Mouse (Mus musculus) cerebellum, adult 18-20 months (tissue): ENCODE measurements around the gene Tomm40l.

Source experiments
- DNase-seq, 2 experiments: peaks; one replicate each; pipeline ENCODE4 v3.0.0; 2021

Gene Tomm40l

GRCm38 (mm10) chr1:171224857-171225256 lies 2.5 kb upstream of the Tomm40l start, which contains the start of gene Apoa2:
TSS of gene Apoa2 (plus strand) at chr1:171225054.
- DNase-seq, result no peak

GRCm38 (mm10) chr1:171223796-171224195 lies 1.5 kb upstream of the Tomm40l start:
- no peak for DNase-seq

GRCm38 (mm10) chr1:171223168-171223567 lies 854 bp upstream of the Tomm40l start:
- no peak for DNase-seq

GRCm38 (mm10) chr1:171221281-171222193 lies 777 bp downstream of the Tomm40l start:
- peak; percentile 27 to 39 for DNase-seq

- peak; percentile 84 to 89 for DNase-seq
Observed at GRCm38 (mm10) chr1:171220871-171221270, 1.4 kb downstream of the Tomm40l start.

- DNase-seq, result no peak
Observed at GRCm38 (mm10) chr1:171216241-171216955, 5.9 kb downstream of the Tomm40l start.

GRCm38 (mm10) chr1:171213801-171214496 lies 8.4 kb downstream of the Tomm40l start, which contains the start of gene Nr1i3:
TSS of gene Nr1i3 (plus strand) at chr1:171213970.
- no peak for DNase-seq

- DNase-seq, result no peak
Observed at GRCm38 (mm10) chr1:171212854-171213253, 9.5 kb downstream of the Tomm40l start.

GRCm38 (mm10) chr1:171209409-171209808 lies 12.9 kb downstream of the Tomm40l start:
- no peak for DNase-seq

GRCm38 (mm10) chr1:171205704-171206493 lies 16.4 kb downstream of the Tomm40l start:
- DNase-seq, result no peak

- DNase-seq, result no peak
Observed at GRCm38 (mm10) chr1:171204249-171204644, 18.1 kb downstream of the Tomm40l start.

GRCm38 (mm10) chr1:171203471-171204248 lies 18.7 kb downstream of the Tomm40l start:
- no peak for DNase-seq

- DNase-seq, result no peak
Observed at GRCm38 (mm10) chr1:171200769-171201168, 21.5 kb downstream of the Tomm40l start.

- DNase-seq, result no peak
Observed at GRCm38 (mm10) chr1:171199532-171199931, 22.8 kb downstream of the Tomm40l start.

- DNase-seq, result peak; percentile 35 to 36
Observed at GRCm38 (mm10) chr1:171195887-171196397, 26.4 kb downstream of the Tomm40l start, which contains the start of gene Pcp4l1. TSS of gene Pcp4l1 (minus strand) at chr1:171196268.

GRCm38 (mm10) chr1:171195046-171195822 lies 27.1 kb downstream of the Tomm40l start:
- DNase-seq, result no peak

- no peak for DNase-seq
Observed at GRCm38 (mm10) chr1:171193911-171194830, 28.1 kb downstream of the Tomm40l start.

- no peak for DNase-seq
Observed at GRCm38 (mm10) chr1:171193093-171193840, 29.0 kb downstream of the Tomm40l start.
